Mouse (Mus musculus): ENCODE results near the gene Tent4b.
A peak's percentile ranks its signal among the peaks of the same experiment; 100 is the strongest.

Tent4b gene

GRCm38 (mm10) chr8:88228286-88228685 is 29.3 kb downstream of the Tent4b start:
- no peak for DNase-seq (ENCODE audit: low read depth, low spot score)

- no peak for DNase-seq (ENCODE audit: low read depth, low spot score)
Measured at GRCm38 (mm10) chr8:88228800-88229199, 29.8 kb downstream of the Tent4b start.

- no peak for DNase-seq (ENCODE audit: low read depth, low spot score)
Measured at GRCm38 (mm10) chr8:88236666-88237065, 37.7 kb downstream of the Tent4b start.

DNA sequence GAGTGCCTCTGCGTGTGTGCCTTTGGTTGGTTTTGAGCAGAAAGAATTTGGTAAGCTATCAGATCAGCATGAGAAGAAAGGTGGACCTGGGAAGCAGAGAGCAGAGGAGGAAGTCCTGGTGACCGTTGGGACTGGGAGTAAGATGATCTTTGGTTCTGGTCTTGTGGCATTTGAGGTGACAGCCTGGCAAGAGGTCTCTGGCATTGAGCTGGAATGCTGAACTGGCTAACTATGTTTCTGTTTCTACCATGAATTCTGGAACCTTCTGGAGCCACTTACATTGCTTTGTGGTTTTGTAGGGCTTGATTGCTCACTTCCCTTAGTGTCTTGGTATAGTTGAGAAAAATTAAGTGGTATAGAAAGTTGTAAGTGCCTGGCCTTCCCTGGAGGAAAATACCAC is 38.6 kb downstream of the Tent4b start:
- DNase-seq (ENCODE audit: low read depth, low spot score), result no peak

DNA sequence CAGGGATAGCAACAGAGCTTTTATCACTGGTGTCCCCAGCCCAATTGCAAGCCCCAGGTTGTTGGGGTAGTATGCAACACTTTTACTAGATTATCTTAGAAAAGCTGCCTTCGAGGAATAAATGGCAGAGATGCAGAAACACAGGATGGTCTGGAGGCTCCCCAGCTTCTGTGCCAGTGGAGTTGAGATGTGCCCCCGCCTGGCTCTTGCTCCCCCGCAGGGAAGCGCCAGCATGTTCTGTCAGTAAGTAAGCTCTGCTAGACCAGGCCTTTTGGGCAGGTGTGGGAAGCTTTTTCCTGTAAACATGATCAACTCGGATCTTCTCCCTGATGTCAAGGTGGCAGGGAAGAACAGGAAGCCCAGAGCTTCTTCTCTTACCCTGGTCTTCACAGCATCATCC is 40.3 kb downstream of the Tent4b start:
- DNase-seq (ENCODE audit: low read depth, low spot score), result no peak

DNA sequence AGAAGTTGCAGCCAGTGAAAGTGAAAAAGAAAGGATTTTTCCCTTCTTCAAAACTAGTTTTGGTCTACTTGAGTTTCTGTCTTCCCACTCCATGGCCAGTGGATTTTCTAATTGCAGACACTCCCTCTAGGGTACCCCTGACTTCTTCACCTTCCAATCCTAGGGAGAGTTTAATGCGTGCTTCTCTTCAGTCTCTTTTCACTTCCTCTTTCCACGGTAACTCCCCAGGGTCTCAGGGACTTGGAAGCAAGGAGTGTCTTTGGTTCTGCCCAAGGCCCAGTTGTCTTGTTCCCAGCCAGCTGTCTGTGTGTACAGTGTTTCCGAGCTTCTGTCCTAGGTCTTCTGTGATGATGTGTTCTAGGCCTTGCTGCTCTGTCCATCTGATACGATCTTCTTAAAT is 42.9 kb downstream of the Tent4b start:
- no peak for DNase-seq (ENCODE audit: low read depth, low spot score)

GRCm38 (mm10) chr8:88244298-88244697 is 45.3 kb downstream of the Tent4b start:
- DNase-seq (ENCODE audit: low read depth, low spot score), result peak; percentile 36

- DNase-seq (ENCODE audit: low read depth, low spot score), result no peak
Measured at GRCm38 (mm10) chr8:88252791-88253190, 53.8 kb downstream of the Tent4b start.

- no peak for DNase-seq (ENCODE audit: low read depth, low spot score)
Measured at GRCm38 (mm10) chr8:88254957-88255356, 55.9 kb downstream of the Tent4b start.

- DNase-seq (ENCODE audit: low read depth, low spot score), result no peak
Measured at GRCm38 (mm10) chr8:88258024-88258423, 59.0 kb downstream of the Tent4b start.

DNA sequence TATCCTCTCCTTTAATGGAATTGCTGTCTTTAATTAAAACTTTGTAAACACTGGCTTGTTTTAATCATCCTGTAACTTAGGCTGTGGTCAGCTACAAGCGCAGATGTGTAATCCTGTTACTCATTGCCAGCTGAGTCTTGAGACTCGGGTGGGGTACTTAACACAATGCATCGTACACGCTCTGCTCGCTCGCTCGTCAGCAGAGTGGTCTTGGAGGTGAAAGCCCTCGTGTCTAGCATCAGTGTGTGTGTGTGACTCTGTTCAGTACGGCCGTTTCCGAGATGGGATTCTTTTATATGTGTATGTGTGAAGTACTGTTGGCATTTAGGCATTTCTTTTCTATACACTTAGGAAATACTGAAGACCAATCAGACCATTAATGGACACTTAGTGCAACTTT is 59.5 kb downstream of the Tent4b start:
- DNase-seq (ENCODE audit: low read depth, low spot score), result no peak

- DNase-seq (ENCODE audit: low read depth, low spot score), result no peak
Measured at GRCm38 (mm10) chr8:88260466-88260980, 61.5 kb downstream of the Tent4b start.

DNA sequence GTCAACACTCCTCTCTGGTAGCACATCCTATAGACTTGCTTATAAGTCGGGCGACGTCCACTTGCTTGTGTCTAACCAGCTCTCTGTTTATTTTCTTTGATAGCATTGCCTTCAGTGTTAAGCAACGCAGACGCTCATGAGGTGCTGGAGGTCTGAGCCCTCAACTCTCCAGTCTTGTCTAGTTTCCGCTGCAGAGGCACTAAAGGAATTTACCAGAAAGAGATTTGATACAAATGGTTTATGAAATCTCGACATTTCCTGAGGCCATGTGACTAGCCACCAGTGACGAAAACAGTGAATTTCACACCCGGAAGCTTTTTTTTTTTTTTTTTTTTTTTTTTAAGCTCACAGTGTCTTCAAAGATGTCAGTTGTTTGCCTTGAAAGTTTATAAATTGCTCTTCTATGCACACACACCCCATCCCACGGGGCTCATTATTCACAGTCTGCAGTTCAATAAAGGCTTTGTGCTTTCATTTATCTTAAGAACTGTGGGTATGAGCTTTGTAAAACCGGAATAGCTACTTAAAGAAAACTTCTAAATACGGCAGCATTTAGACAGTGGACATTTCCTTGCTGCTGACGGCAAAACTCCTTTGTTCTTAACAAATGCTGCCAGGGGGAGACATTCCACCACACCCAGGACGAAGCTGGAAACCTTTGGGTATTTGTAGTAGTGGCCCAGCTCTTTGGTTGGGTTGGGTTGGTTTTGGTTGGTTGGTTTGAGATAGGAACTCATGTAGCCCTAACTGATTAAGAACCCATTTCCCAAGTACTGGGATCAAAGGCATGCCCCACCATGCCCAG is 64.0 kb downstream of the Tent4b start:
- no peak for DNase-seq (ENCODE audit: low read depth, low spot score)

DNA sequence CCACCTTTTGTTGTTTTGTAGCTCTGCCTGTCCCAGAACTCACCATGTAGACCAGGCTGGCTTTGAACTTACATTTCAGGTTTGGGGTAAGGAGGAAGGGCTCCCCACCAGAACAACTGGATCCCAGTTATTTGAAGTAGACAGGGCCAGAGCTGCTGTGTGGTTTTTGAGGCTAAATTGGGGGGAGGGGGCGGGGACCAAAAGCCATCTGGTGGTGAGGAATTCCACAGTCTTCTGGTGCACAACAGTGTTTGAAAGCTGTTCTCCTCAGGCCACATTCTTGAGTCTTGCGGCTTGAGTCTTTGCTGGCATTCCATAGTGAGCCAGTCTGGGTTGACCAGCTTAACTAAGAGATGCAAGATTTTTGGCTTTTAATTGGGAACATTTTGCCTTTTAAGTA is 66.5 kb downstream of the Tent4b start:
- no peak for DNase-seq (ENCODE audit: low read depth, low spot score)

GRCm38 (mm10) chr8:88266170-88266800 is 67.3 kb downstream of the Tent4b start:
- peak; percentile 16 for DNase-seq (ENCODE audit: low read depth, low spot score)

DNA sequence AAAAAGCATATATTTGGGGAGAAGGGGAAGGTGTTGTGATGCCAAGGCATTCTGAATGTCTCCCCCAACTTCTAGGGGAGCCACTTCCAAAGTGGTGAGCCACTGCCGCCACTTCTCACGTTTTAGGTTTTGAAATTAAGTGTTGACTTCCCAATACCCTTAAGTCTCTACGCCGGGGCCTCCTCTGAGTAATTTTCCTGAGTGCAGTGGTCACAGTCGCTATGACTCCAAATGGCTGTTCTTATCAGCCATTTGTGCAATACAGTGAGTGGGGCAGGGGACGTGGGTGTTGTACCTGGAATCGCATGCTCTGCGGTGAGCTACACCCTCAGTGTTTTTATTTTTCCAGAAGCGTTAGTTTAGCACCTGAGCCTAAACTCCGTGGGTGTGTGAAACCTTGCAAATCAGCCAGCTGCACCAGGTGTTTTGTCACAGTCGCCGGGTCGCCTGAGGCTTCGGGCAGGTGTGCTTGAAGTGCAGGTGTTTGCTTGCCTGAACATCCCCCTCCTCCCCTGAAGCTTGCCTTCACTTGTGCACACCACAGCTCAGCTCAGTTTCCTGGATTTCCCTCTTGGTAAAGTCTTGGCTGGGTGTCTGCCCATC is 67.9 kb downstream of the Tent4b start:
- DNase-seq (ENCODE audit: low read depth, low spot score), result no peak

DNA sequence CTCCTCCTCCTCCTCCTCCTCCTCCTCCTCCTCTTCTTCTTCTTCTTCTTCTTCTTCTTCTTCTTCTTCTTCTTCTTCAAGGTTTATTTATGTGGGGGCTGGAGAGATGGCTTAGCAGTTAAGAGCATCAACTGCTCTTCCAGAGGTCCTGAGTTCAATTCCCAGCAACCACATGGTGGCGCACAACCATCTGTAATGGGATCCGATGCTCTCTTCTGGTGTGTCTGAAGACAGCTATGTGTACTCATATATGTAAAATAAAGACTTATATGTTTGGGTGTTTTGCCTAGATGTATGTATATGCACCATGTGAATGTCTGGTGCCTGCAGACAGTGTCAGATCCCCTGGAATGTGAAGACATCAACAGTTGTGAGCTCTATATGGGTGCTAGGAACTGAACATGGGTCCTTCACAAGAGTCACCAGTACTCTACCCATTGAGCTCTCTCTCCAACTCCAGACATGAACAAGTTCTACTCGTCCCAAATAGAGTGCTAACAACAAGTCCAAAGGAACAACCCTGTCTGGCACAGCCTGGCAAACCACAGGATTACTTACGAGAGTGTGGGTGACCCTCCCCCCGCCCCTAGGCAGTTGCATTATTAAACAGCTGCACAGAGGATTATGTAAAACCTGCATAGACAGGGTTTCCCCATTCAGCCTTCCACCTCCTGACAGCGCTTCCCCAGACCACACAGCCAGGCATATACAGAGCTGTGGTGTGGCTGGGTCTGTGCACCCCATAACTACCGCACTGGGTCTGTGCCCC is 70.3 kb downstream of the Tent4b start:
- DNase-seq (ENCODE audit: low read depth, low spot score), result no peak

- DNase-seq (ENCODE audit: low read depth, low spot score), result no peak
Measured at GRCm38 (mm10) chr8:88270086-88270485, 71.1 kb downstream of the Tent4b start.

DNA sequence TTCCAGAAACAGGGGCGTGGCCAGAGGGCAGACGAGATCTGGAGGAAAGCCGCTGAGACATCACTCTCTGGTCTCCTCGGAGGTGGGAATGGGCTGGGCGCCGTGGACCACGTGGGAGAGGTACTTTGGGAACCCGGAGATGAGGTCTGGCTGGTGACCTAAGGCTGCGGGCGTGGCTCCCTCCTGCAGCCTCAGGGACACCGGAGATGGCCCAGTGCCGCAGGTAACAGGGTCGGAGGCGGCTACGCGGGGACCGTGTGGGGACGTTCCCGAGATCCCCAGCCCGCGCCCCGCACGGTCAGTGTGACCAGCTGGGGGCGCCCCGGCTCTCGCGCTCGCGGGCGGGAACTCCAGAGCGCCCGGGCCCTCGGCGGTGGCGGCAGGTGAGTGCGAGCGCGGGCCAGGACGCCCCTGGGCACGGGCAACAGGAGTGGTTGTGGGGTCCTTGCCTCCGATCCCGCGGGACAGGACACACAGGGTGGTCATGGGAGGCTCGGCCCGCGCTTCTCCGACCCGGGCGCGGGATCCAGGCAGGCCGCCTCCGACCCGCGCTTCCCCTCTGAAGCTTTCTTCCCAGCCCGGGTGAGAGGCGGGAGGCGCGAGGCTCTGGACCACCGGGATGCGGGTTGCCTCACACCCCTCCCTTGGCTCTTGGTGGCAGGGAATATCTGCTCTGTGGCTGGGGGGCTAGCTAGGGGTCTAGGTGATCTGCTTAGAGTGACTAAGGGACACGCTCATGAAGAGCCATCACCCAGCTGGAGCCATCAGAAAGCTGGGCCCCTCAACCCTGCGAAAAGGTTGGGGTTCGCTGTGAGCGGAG is 73.4 kb downstream of the Tent4b start, which contains the start of gene Adcy7:
Gene Adcy7 (plus strand): TSS at position 173 of the 820 bp plus-strand sequence.
- no peak for DNase-seq (ENCODE audit: low read depth, low spot score)

GRCm38 (mm10) chr8:88273051-88273430 is 74.0 kb downstream of the Tent4b start:
- no peak for DNase-seq (ENCODE audit: low read depth, low spot score)

DNA sequence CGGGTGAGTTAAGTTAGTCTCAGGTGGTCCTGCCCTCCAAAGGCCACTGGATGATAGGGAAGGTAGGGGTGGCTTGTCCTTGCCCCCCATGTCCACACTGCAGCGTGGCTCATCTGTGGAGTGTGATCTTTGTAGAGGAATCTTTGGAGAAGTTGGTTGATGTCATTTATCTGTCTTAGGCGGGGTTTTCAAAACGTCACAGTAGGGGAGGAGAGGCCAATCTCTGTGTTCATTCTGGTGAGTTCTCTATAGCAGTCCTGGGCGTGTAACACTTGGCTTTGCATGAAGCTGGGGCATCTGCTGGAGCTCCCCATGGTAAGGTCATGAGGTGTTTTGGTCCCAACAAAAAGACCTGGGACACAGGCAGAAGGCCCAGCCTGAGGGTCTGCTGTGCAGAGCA is 75.1 kb downstream of the Tent4b start:
- no peak for DNase-seq (ENCODE audit: low read depth, low spot score)

Measured in retina, adult 2 months (tissue).